Mouse (Mus musculus) olfactory bulb, adult 2 months (tissue): ENCODE measurements around the gene Gm28038.

Experiments used
- CTCF ChIP-seq: fragments of 200-500 bp; IDR thresholded peaks from 2 replicates; pipeline ENCODE4 v1.5.1; 2012; ENCODE audit warnings: low read depth, mild to moderate bottlenecking, low read length, moderate library complexity; ENCODE audit not compliant: insufficient read depth
- POLR2A ChIP-seq: fragments of 200-500 bp; IDR thresholded peaks from 2 replicates; pipeline ENCODE4 v1.6.1; 2012; ENCODE audit warnings: mild to moderate bottlenecking, low read depth, low read length, moderate library complexity; ENCODE audit not compliant: insufficient read depth

DNA sequence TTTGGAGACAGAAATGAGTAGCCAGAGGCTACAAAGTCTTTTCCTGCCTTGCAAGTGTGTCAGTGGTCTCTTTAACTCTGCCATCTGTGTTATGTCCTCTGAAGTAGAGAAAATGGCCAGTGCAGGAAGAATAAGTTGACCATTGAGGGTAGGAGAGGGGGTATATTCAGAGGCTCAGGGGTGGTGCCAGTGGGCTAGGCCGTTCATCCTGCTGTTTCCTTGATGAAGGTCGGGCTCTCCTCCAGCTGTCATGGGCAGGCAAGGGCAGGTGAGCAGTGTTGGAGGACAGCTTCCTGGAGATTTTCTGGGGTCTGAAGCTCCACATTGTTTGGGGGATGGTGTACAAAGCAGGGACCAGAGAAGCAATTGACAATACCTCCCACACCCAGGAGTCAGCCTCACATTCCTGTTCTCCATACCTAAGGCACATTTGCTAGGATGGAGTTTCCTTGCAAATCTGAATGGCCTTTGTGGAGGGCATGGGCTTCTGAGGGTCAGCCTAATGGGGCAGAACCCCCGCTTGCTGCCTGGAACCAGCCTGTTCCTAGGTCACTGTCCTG, 41.9 kb upstream of the Gm28038 start:
- TF ChIP-seq POLR2A (no peak), CTCF (no peak)
